Comparison of ENCODE assay signal across 15 mouse cellular contexts in the genomic region with DNA sequence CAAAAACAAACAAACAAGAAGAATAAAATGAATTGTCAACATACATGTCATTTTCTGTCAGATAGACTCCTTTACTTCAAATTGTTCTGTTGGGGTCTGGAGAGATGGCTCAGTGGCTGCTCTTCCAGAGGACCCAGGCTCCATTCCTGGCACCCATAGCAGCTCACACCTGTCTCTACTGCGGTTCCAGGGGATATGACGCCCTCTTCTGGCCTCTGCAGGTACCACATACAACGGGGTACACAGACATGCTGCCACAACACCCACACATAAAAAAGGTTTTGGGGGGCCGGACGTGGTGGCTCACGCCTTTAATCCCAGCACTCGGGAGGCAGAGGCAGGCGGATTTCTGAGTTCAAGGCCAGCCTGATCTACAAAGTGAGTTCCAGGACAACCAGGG. TPM values are rescaled to one million over a fixed set of nuclear protein-coding genes. Genes with fewer than 3 reads are reported as not detected.
A peak's percentile ranks its signal among the peaks of the same experiment; 100 is the strongest.
DNase-seq lines count a peak whose midpoint lies in the region; ATAC-seq and TF ChIP-seq lines count a peak whose summit lies in the region.
"Had no signal": no experiment of that assay in that cellular context is flagged by ENCODE, and none has a peak within 500 bp of the region (broad histone marks: within the 10 kb centered on the region; RNA-seq: fewer than 3 reads in every experiment).

No protein-coding gene starts in this region.

- no peak overlapping the region for H3K27ac ChIP-seq in liver, embryonic 12.5 days
- H3K27ac ChIP-seq in ES-Bruce4 (ENCODE audit: insufficient read depth, low read length) = no peak overlapping the region
- no peak overlapping the region for H3K27ac ChIP-seq in liver, embryonic 14.5 days
- H3K27ac ChIP-seq: hindbrain, embryonic 10.5 days; lung, embryonic 15.5 days; midbrain, embryonic 13.5 days had no signal

- ATAC-seq in liver, embryonic 12.5 days = no peak
- ATAC-seq in liver, embryonic 14.5 days (ENCODE audit: insufficient read depth) = no peak
- ATAC-seq: midbrain, embryonic 13.5 days had no signal

- H3K9me3 ChIP-seq in liver, embryonic 12.5 days (replicated peaks) = no peaks in the 10 kb centered on the region
- no peaks in the 10 kb centered on the region for H3K9me3 ChIP-seq in ES-Bruce4 (replicated peaks; ENCODE audit: control insufficient read depth, insufficient read depth, low read length, poor library complexity, severe bottlenecking)
- H3K9me3 ChIP-seq in liver, embryonic 14.5 days (ENCODE audit: control insufficient read depth, low read length) = no peaks in the 10 kb centered on the region
- H3K9me3 ChIP-seq: hindbrain, embryonic 10.5 days; lung, embryonic 15.5 days; midbrain, embryonic 13.5 days had no signal

- H3K4me1 ChIP-seq in liver, embryonic 12.5 days = peaks cover 40% of the 10 kb centered on the region
- no peaks in the 10 kb centered on the region for H3K4me1 ChIP-seq in ES-Bruce4 (ENCODE audit: control insufficient read depth, insufficient read depth, low read length)
- peaks cover 12 to 27% of the 10 kb centered on the region in 2 experiments for H3K4me1 ChIP-seq in liver, embryonic 14.5 days (replicated peaks; ENCODE audit: control insufficient read depth in 2 of 2, insufficient read depth in 2 of 2, low read length in 1 of 2)

- H3K36me3 ChIP-seq in liver, embryonic 12.5 days = peaks cover 94% of the 10 kb centered on the region
- H3K36me3 ChIP-seq in ES-Bruce4 (ENCODE audit: control insufficient read depth, insufficient read depth, low read length, poor library complexity, severe bottlenecking) = peaks cover 32% of the 10 kb centered on the region
- peaks cover 36% of the 10 kb centered on the region for H3K36me3 ChIP-seq in liver, embryonic 14.5 days (replicated peaks; ENCODE audit: control insufficient read depth, insufficient read depth, low read depth)

- no peak overlapping the region for H3K4me2 ChIP-seq in liver, embryonic 12.5 days
- no peak overlapping the region for H3K4me2 ChIP-seq in liver, embryonic 14.5 days (ENCODE audit: low read depth)
- H3K4me2 ChIP-seq: lung, embryonic 15.5 days; midbrain, embryonic 13.5 days had no signal

- H3K27me3 ChIP-seq in liver, embryonic 12.5 days (replicated peaks) = no peaks in the 10 kb centered on the region
- no peaks in the 10 kb centered on the region for H3K27me3 ChIP-seq in ES-Bruce4 (ENCODE audit: control insufficient read depth, insufficient read depth, low read length, poor library complexity, severe bottlenecking)
- no peaks in the 10 kb centered on the region for H3K27me3 ChIP-seq in liver, embryonic 14.5 days (ENCODE audit: control insufficient read depth, insufficient read depth, low read length)
- H3K27me3 ChIP-seq: lung, embryonic 15.5 days; midbrain, embryonic 13.5 days had no signal

- no peak for TF ChIP-seq EP300 in ES-Bruce4 (IDR thresholded peaks at IDR 0.05; ENCODE audit: insufficient read depth, low read depth, low read length)
- no peak for TF ChIP-seq EP300 in liver, embryonic 14.5 days (IDR thresholded peaks at IDR 0.05; ENCODE audit: low read depth)

- TF ChIP-seq POLR2A in ES-Bruce4 (IDR thresholded peaks at IDR 0.05; ENCODE audit: insufficient read depth, low read length) = no peak

- DNase-seq in cerebellum, postnatal 10 days = peak; percentile 36
- DNase-seq in cerebellum, adult 11-12 months = no peak
- peak; percentile 38 for DNase-seq in liver
- no peak for DNase-seq in liver, embryonic 14.5 days (ENCODE audit: low read depth in 3 of 3, low spot score in 3 of 3)
- no peak for DNase-seq in urinary bladder, postnatal 36 days (ENCODE audit: low spot score in 2 of 2)
- DNase-seq in layer of hippocampus, adult 8-10 months (ENCODE audit: low spot score in 2 of 2) = no peak
- DNase-seq: cerebellum, adult 9-11 months; kidney, adult 11 months; spleen, adult 18-20 months; thymus, adult 2 months had no signal

- peak; percentile 69 for TF ChIP-seq CTCF in ES-Bruce4 (IDR thresholded peaks at IDR 0.05; ENCODE audit: low read depth, low read length)
- TF ChIP-seq CTCF in liver, embryonic 14.5 days (IDR thresholded peaks at IDR 0.05; ENCODE audit: low read depth) = peak; percentile 69

- H3K9ac ChIP-seq in liver, embryonic 12.5 days = no peak overlapping the region
- no peak overlapping the region for H3K9ac ChIP-seq in ES-Bruce4 (ENCODE audit: low read depth, poor library complexity, severe bottlenecking)
- no peak overlapping the region for H3K9ac ChIP-seq in liver, embryonic 14.5 days (replicated peaks)
- H3K9ac ChIP-seq: lung, embryonic 15.5 days; midbrain, embryonic 13.5 days had no signal

- 85% methylated on average over 8 of the region's 8 CpGs for WGBS in liver, embryonic 12.5 days (ENCODE audit: insufficient replicate concordance)
- WGBS in liver, embryonic 14.5 days (ENCODE audit: insufficient replicate concordance) = 80% methylated on average over 8 of the region's 8 CpGs

- no peak overlapping the region for H3K4me3 ChIP-seq in liver, embryonic 12.5 days
- H3K4me3 ChIP-seq in ES-Bruce4 (ENCODE audit: low read depth, low read length) = no peak overlapping the region
- no peak overlapping the region for H3K4me3 ChIP-seq in liver, embryonic 14.5 days (ENCODE audit: insufficient read depth in 1 of 2, low read depth in 2 of 2, low read length in 2 of 2)
- H3K4me3 ChIP-seq: hindbrain, embryonic 10.5 days; lung, embryonic 15.5 days; midbrain, embryonic 13.5 days had no signal

RNA-seq across cellular contexts. Expression of gene Dynll1, which starts 6.6 kb away (rescaled TPM):
- polyA plus RNA-seq in liver, embryonic 12.5 days (2016; fragmentation: Nextera tagmentation; extraction: Ambion mirVana) = 825 and 857 TPM in 2 replicates
- polyA plus RNA-seq in ES-Bruce4 (2011; ENCODE audit: insufficient read depth, insufficient read length, low read depth, missing spikeins) = 556 and 609 TPM in 2 replicates
- 63.0 and 152 TPM in 2 replicates for polyA plus RNA-seq in liver, embryonic 14.5 days (2012; rRNA removed)
- polyA plus RNA-seq in liver, embryonic 14.5 days (2014; fragmentation: Nextera tagmentation; extraction: Ambion mirVana) = 636 and 642 TPM in 2 replicates
- 100 to 1,000 TPM; 630 to 827 (median 734) TPM for total RNA-seq in layer of hippocampus, adult 8-10 months (2022)

RNA-seq across cellular contexts. Expression of gene Coq5, which starts 14.7 kb away (rescaled TPM):
- 43.3 and 46.2 TPM in 2 replicates for polyA plus RNA-seq in liver, embryonic 12.5 days (2016; fragmentation: Nextera tagmentation; extraction: Ambion mirVana)
- 28.3 and 35.9 TPM in 2 replicates for polyA plus RNA-seq in ES-Bruce4 (2011; ENCODE audit: insufficient read depth, insufficient read length, low read depth, missing spikeins)
- 8.2 and 10.3 TPM in 2 replicates for polyA plus RNA-seq in liver, embryonic 14.5 days (2012; rRNA removed)
- 28.4 and 28.7 TPM in 2 replicates for polyA plus RNA-seq in liver, embryonic 14.5 days (2014; fragmentation: Nextera tagmentation; extraction: Ambion mirVana)
- total RNA-seq in layer of hippocampus, adult 8-10 months (2022) = 10 to 100 TPM; 38.7 to 45.6 (median 41.5) TPM

RNA-seq across cellular contexts. Expression of gene Rnf10, which starts 21.5 kb away (rescaled TPM):
- 166 and 172 TPM in 2 replicates for polyA plus RNA-seq in liver, embryonic 12.5 days (2016; fragmentation: Nextera tagmentation; extraction: Ambion mirVana)
- polyA plus RNA-seq in ES-Bruce4 (2011; ENCODE audit: insufficient read depth, insufficient read length, low read depth, missing spikeins) = 180 and 185 TPM in 2 replicates
- polyA plus RNA-seq in liver, embryonic 14.5 days (2012; rRNA removed) = 84.1 and 97.0 TPM in 2 replicates
- 60.2 and 68.3 TPM in 2 replicates for polyA plus RNA-seq in liver, embryonic 14.5 days (2014; fragmentation: Nextera tagmentation; extraction: Ambion mirVana)
- 100 to 1,000 TPM; 226 to 251 (median 245) TPM for total RNA-seq in layer of hippocampus, adult 8-10 months (2022)

RNA-seq across cellular contexts. Expression of gene Srsf9, which starts 32.8 kb away (rescaled TPM):
- 195 and 200 TPM in 2 replicates for polyA plus RNA-seq in liver, embryonic 12.5 days (2016; fragmentation: Nextera tagmentation; extraction: Ambion mirVana)
- 107 and 111 TPM in 2 replicates for polyA plus RNA-seq in ES-Bruce4 (2011; ENCODE audit: insufficient read depth, insufficient read length, low read depth, missing spikeins)
- polyA plus RNA-seq in liver, embryonic 14.5 days (2012; rRNA removed) = 31.8 and 46.2 TPM in 2 replicates
- polyA plus RNA-seq in liver, embryonic 14.5 days (2014; fragmentation: Nextera tagmentation; extraction: Ambion mirVana) = 81.6 and 93.6 TPM in 2 replicates
- total RNA-seq in layer of hippocampus, adult 8-10 months (2022) = 10 to 100 TPM; 83.6 to 93.5 (median 86.2) TPM

RNA-seq across cellular contexts. Expression of gene Gatc, which starts 46.8 kb away (rescaled TPM):
- 20.6 and 21.2 TPM in 2 replicates for polyA plus RNA-seq in liver, embryonic 12.5 days (2016; fragmentation: Nextera tagmentation; extraction: Ambion mirVana)
- polyA plus RNA-seq in ES-Bruce4 (2011; ENCODE audit: insufficient read depth, insufficient read length, low read depth, missing spikeins) = 12.9 and 17.3 TPM in 2 replicates
- polyA plus RNA-seq in liver, embryonic 14.5 days (2012; rRNA removed) = 11.6 and 12.5 TPM in 2 replicates
- 13.6 and 15.4 TPM in 2 replicates for polyA plus RNA-seq in liver, embryonic 14.5 days (2014; fragmentation: Nextera tagmentation; extraction: Ambion mirVana)
- 10 to 100 TPM; 19.1 to 22.9 (median 20.9) TPM for total RNA-seq in layer of hippocampus, adult 8-10 months (2022)

Comparison
In these comparisons a context has a peak if more than half of its experiments do, and no peak if none do; other contexts are left out.
1. DNase-seq: peak in cerebellum, postnatal 10 days (2 of 2) and liver (single experiment); none in cerebellum, adult 11-12 months (single experiment), liver, embryonic 14.5 days (0 of 3), urinary bladder, postnatal 36 days (0 of 2) and layer of hippocampus, adult 8-10 months (0 of 2).